Comparison of ENCODE assay signal across 15 mouse cellular contexts in the genomic region with DNA sequence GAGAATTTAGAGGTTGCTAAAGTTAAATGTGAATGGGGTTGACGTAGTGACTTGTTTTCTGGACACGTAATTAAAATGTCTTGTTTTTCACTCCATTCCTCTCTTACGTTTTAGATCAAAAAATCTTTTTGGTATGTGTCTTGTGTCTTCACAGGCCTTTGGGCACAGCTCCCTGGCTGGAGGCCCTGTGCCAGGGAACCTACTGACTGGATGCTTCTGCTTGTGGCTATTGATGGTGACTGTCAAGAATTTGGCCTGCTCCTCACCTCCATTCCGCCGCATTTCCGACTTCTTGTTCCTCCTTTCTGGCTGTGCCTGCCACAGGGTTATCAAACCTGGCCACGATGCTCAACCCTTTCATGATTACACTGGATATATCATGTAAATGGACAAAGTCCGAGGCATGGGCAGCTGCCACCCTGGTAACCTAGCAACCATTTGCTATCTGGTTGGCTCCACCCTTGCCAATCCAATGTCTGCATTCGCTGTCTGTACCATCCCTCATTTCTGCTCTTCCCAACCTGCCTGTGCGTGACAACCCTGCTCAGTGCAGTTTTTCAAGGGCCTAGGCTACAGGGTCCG. TPM values are rescaled to one million over a fixed set of nuclear protein-coding genes. Genes with fewer than 3 reads are reported as not detected.
DNase-seq lines count a peak whose midpoint lies in the region; ATAC-seq lines count a peak whose summit lies in the region.
"Had no signal": no experiment of that assay in that cellular context is flagged by ENCODE, and none has a peak within 500 bp of the region (broad histone marks: within the 10 kb centered on the region; RNA-seq: fewer than 3 reads in every experiment).

No protein-coding gene starts in this region.

- H3K36me3 ChIP-seq in hindbrain, embryonic 14.5 days (replicated peaks; ENCODE audit: control insufficient read depth, insufficient read depth), result no peaks in the 10 kb centered on the region
- no peaks in the 10 kb centered on the region for H3K36me3 ChIP-seq in hindbrain, embryonic 13.5 days
- no peaks in the 10 kb centered on the region for H3K36me3 ChIP-seq in stomach, embryonic 16.5 days (ENCODE audit: control insufficient read depth, insufficient read depth, low read length)
- H3K36me3 ChIP-seq: embryonic facial prominence, embryonic 15.5 days; lung, embryonic 15.5 days had no signal

- no peak overlapping the region for H3K4me3 ChIP-seq in hindbrain, embryonic 14.5 days (replicated peaks; ENCODE audit: low read length)
- H3K4me3 ChIP-seq in hindbrain, embryonic 13.5 days, result no peak overlapping the region
- no peak overlapping the region for H3K4me3 ChIP-seq in stomach, embryonic 16.5 days (replicated peaks; ENCODE audit: low read length)
- H3K4me3 ChIP-seq: embryonic facial prominence, embryonic 15.5 days; lung, embryonic 15.5 days had no signal

- no peak for ATAC-seq in hindbrain, embryonic 14.5 days (ENCODE audit: low FRiP score)
- ATAC-seq in hindbrain, embryonic 13.5 days (ENCODE audit: low FRiP score), result no peak
- peak; percentile 71 for ATAC-seq in erythroblast, adult 5-6 weeks (replicated peaks; ENCODE audit: low FRiP score, poor library complexity, severe bottlenecking)
- no peak for ATAC-seq in stomach, embryonic 16.5 days (ENCODE audit: insufficient read depth, low FRiP score)
- ATAC-seq: forebrain, embryonic 16.5 days had no signal

- H3K4me2 ChIP-seq in hindbrain, embryonic 14.5 days (replicated peaks), result no peak overlapping the region
- no peak overlapping the region for H3K4me2 ChIP-seq in hindbrain, embryonic 13.5 days
- no peak overlapping the region for H3K4me2 ChIP-seq in stomach, embryonic 16.5 days (ENCODE audit: low read depth, low read length)
- H3K4me2 ChIP-seq: embryonic facial prominence, embryonic 15.5 days; lung, embryonic 15.5 days had no signal

- H3K27me3 ChIP-seq in hindbrain, embryonic 14.5 days (ENCODE audit: control insufficient read depth, insufficient read depth, low read length), result no peaks in the 10 kb centered on the region
- H3K27me3 ChIP-seq in hindbrain, embryonic 13.5 days, result no peaks in the 10 kb centered on the region
- no peaks in the 10 kb centered on the region for H3K27me3 ChIP-seq in stomach, embryonic 16.5 days (ENCODE audit: control insufficient read depth, insufficient read depth, low read length)
- H3K27me3 ChIP-seq: embryonic facial prominence, embryonic 15.5 days; lung, embryonic 15.5 days had no signal

- H3K9ac ChIP-seq in hindbrain, embryonic 14.5 days, result no peak overlapping the region
- H3K9ac ChIP-seq in hindbrain, embryonic 13.5 days, result no peak overlapping the region
- H3K9ac ChIP-seq in stomach, embryonic 16.5 days (ENCODE audit: low read length), result peak overlapping the region; percentile 18; the same call in 1 of the 2 replicates
- H3K9ac ChIP-seq: embryonic facial prominence, embryonic 15.5 days; lung, embryonic 15.5 days had no signal

- 70% methylated on average over 11 of the region's 11 CpGs for whole genome bisulfite sequencing in hindbrain, embryonic 14.5 days
- 70% methylated on average over 11 of the region's 11 CpGs for WGBS in hindbrain, embryonic 13.5 days
- WGBS in stomach, embryonic 16.5 days, result 74% methylated on average over 11 of the region's 11 CpGs

- no peaks in the 10 kb centered on the region for H3K9me3 ChIP-seq in hindbrain, embryonic 14.5 days (ENCODE audit: control insufficient read depth, low read length)
- no peaks in the 10 kb centered on the region for H3K9me3 ChIP-seq in hindbrain, embryonic 13.5 days
- no peaks in the 10 kb centered on the region for H3K9me3 ChIP-seq in stomach, embryonic 16.5 days (replicated peaks; ENCODE audit: control insufficient read depth, low read length)
- H3K9me3 ChIP-seq: embryonic facial prominence, embryonic 15.5 days; lung, embryonic 15.5 days had no signal

- no peaks in the 10 kb centered on the region for H3K4me1 ChIP-seq in hindbrain, embryonic 14.5 days (replicated peaks; ENCODE audit: control insufficient read depth, insufficient read depth, low read length)
- H3K4me1 ChIP-seq in hindbrain, embryonic 13.5 days (replicated peaks), result peaks cover 17% of the 10 kb centered on the region
- H3K4me1 ChIP-seq in stomach, embryonic 16.5 days (ENCODE audit: control insufficient read depth, insufficient read depth, low read length), result no peaks in the 10 kb centered on the region

- intact Hi-C loops in left cerebral cortex, postnatal 14 days (cut with DNase I), result no loop called here

- H3K27ac ChIP-seq in hindbrain, embryonic 14.5 days, result no peak overlapping the region
- no peak overlapping the region for H3K27ac ChIP-seq in hindbrain, embryonic 13.5 days
- no peak overlapping the region for H3K27ac ChIP-seq in stomach, embryonic 16.5 days (ENCODE audit: low read length)
- H3K27ac ChIP-seq: embryonic facial prominence, embryonic 15.5 days; lung, embryonic 15.5 days had no signal

- DNase-seq in hindbrain, embryonic 14.5 days (ENCODE audit: low spot score), result peak; percentile 27
- peak; percentile 28 for DNase-seq in retina, postnatal 1 day
- DNase-seq in retina, embryonic 14.5 days (ENCODE audit: low spot score), result no peak
- DNase-seq in frontal cortex, postnatal 10 days (ENCODE audit: low spot score in 2 of 2), result no peak
- no peak for DNase-seq in left cerebral cortex, postnatal 14 days (ENCODE audit: low spot score in 2 of 2)
- DNase-seq: adrenal gland, postnatal 36 days; gastrocnemius, postnatal 36 days; kidney, postnatal 14 days; thymus, postnatal 36 days had no signal

RNA-seq across cellular contexts. Expression of a gene that starts 30.0 kb away (rescaled TPM):
- polyA plus RNA-seq in hindbrain, embryonic 14.5 days (2014; fragmentation: Nextera tagmentation; extraction: Ambion mirVana), result 15.4 and 17.8 TPM in 2 replicates
- polyA plus RNA-seq in hindbrain, embryonic 13.5 days (2015; fragmentation: Nextera tagmentation; extraction: Ambion mirVana), result 12.2 and 12.8 TPM in 2 replicates
- 0.96 and 12.1 TPM in 2 replicates for total RNA-seq in erythroblast, adult 5-6 weeks (2015; ENCODE audit: low replicate concordance)
- 3.2 and 7.2 TPM in 2 replicates for total RNA-seq in erythroblast, adult 5-6 weeks (2017; ENCODE audit: low replicate concordance)
- 6.2 and 7.8 TPM in 2 replicates for polyA plus RNA-seq in stomach, embryonic 16.5 days (2015; fragmentation: Nextera tagmentation; extraction: Ambion mirVana)
- total RNA-seq in left cerebral cortex, postnatal 14 days (2021), result 10 to 100 TPM; 18.1 to 18.7 TPM

RNA-seq across cellular contexts. Expression of a gene that starts 44.0 kb away (rescaled TPM):
- 163 and 182 TPM in 2 replicates for polyA plus RNA-seq in hindbrain, embryonic 14.5 days (2014; fragmentation: Nextera tagmentation; extraction: Ambion mirVana)
- polyA plus RNA-seq in hindbrain, embryonic 13.5 days (2015; fragmentation: Nextera tagmentation; extraction: Ambion mirVana), result 165 and 182 TPM in 2 replicates
- 213 and 329 TPM in 2 replicates for total RNA-seq in erythroblast, adult 5-6 weeks (2015; ENCODE audit: low replicate concordance)
- 393 and 461 TPM in 2 replicates for total RNA-seq in erythroblast, adult 5-6 weeks (2017; ENCODE audit: low replicate concordance)
- 1,286 and 1,473 TPM in 2 replicates for polyA plus RNA-seq in stomach, embryonic 16.5 days (2015; fragmentation: Nextera tagmentation; extraction: Ambion mirVana)
- 100 to 1,000 TPM; 204 to 207 TPM for total RNA-seq in left cerebral cortex, postnatal 14 days (2021)

RNA-seq across cellular contexts. Expression of a gene that starts 59.4 kb away (rescaled TPM):
- polyA plus RNA-seq in hindbrain, embryonic 14.5 days (2014; fragmentation: Nextera tagmentation; extraction: Ambion mirVana), result 215 and 261 TPM in 2 replicates
- polyA plus RNA-seq in hindbrain, embryonic 13.5 days (2015; fragmentation: Nextera tagmentation; extraction: Ambion mirVana), result 291 and 315 TPM in 2 replicates
- total RNA-seq in erythroblast, adult 5-6 weeks (2015; ENCODE audit: low replicate concordance), result 102 and 125 TPM in 2 replicates
- total RNA-seq in erythroblast, adult 5-6 weeks (2017; ENCODE audit: low replicate concordance), result 23.7 and 43.2 TPM in 2 replicates
- 713 and 839 TPM in 2 replicates for polyA plus RNA-seq in stomach, embryonic 16.5 days (2015; fragmentation: Nextera tagmentation; extraction: Ambion mirVana)
- 10 to 100 TPM; 41.6 to 43.1 TPM for total RNA-seq in left cerebral cortex, postnatal 14 days (2021)

Comparison
In these comparisons a context has a peak if more than half of its experiments do, and no peak if none do; other contexts are left out.
1. DNase-seq: peak in hindbrain, embryonic 14.5 days (single experiment) and retina, postnatal 1 day (single experiment); none in retina, embryonic 14.5 days (single experiment), frontal cortex, postnatal 10 days (0 of 2) and left cerebral cortex, postnatal 14 days (0 of 2).